ENCODE assay signal across 8 mouse cellular contexts in the genomic region with DNA sequence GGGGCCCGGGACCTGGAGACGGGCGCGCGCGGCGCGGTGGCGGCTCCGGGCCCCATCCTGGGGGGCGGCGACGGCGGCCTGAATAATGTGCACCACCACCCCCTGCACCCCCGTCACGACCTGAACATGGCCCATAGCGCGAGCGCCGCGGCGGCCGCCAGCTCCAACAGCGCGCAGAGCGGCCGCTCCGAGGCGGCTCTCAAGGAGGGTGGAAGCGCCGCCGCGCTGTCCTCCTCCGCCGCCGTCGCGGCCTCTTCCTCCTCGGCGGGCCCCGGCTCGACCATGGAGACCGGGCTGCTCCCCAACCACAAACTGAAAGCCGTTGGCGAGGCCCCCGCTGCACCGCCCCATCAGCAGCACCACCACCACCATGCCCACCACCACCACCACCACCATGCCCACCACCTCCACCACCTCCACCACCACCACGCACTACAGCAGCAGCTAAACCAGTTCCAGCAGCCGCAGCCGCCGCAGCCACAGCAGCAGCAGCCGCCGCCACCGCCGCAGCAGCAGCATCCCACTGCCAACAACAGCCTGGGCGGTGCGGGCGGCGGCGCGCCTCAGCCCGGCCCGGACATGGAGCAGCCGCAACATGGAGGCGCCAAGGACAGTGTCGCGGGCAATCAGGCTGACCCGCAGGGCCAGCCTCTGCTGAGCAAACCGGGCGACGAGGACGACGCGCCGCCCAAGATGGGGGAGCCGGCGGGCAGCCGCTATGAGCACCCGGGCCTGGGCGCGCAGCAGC. TPM values are rescaled to one million over a fixed set of nuclear protein-coding genes. Genes with fewer than 3 reads are reported as not detected.
A peak's percentile ranks its signal among the peaks of the same experiment; 100 is the strongest.
DNase-seq lines count a peak whose midpoint lies in the region; ATAC-seq lines count a peak whose summit lies in the region.

No protein-coding gene starts in this region.

- peak overlapping the region; percentile 100 for H3K27ac ChIP-seq in embryonic facial prominence, embryonic 12.5 days
- H3K27ac ChIP-seq in liver, embryonic 12.5 days = peak overlapping the region; percentile 97
- peak overlapping the region; percentile 100 for H3K27ac ChIP-seq in stomach, embryonic 15.5 days

- peak; percentile 74 to 77 for DNase-seq in B cell, adult 2 months
- peak; percentile 71 for DNase-seq in adrenal gland, postnatal 25 days
- peak; percentile 34 for DNase-seq in heart, adult 8-10 months (ENCODE audit: low spot score)
- DNase-seq in kidney, adult 8-10 months = peak; percentile 46 to 51
- DNase-seq in naive thymus-derived CD4-positive, alpha-beta T cell, adult 2 months (ENCODE audit: low read depth) = peak; percentile 78

- H3K4me2 ChIP-seq in embryonic facial prominence, embryonic 12.5 days (replicated peaks) = peak overlapping the region; percentile 58
- peak overlapping the region; percentile 91 for H3K4me2 ChIP-seq in liver, embryonic 12.5 days
- peak overlapping the region; percentile 68 for H3K4me2 ChIP-seq in stomach, embryonic 15.5 days

- peak; percentile 31 for ATAC-seq in embryonic facial prominence, embryonic 12.5 days (ENCODE audit: insufficient number of reproducible peaks, insufficient read depth, low FRiP score, low TSS enrichment)
- peak; percentile 56 for ATAC-seq in liver, embryonic 12.5 days
- ATAC-seq in stomach, embryonic 15.5 days (ENCODE audit: insufficient read depth, low FRiP score, low read depth) = peak; percentile 47

- peaks cover 8% of the 10 kb centered on the region; the same call in 1 of the 2 replicates for H3K4me1 ChIP-seq in embryonic facial prominence, embryonic 12.5 days
- H3K4me1 ChIP-seq in liver, embryonic 12.5 days = peaks cover 36% of the 10 kb centered on the region
- peaks cover 3% of the 10 kb centered on the region; the same call in 1 of the 2 replicates for H3K4me1 ChIP-seq in stomach, embryonic 15.5 days

- WGBS in embryonic facial prominence, embryonic 12.5 days = under 1% methylated on average over 70 of the region's 81 CpGs
- 0% methylated on average over 57 of the region's 81 CpGs for WGBS in liver, embryonic 12.5 days (ENCODE audit: insufficient replicate concordance)
- WGBS in stomach, embryonic 15.5 days = under 1% methylated on average over 63 of the region's 81 CpGs

- H3K4me3 ChIP-seq in embryonic facial prominence, embryonic 12.5 days = peak overlapping the region; percentile 97
- peak overlapping the region; percentile 93 for H3K4me3 ChIP-seq in liver, embryonic 12.5 days
- peak overlapping the region; percentile 90 for H3K4me3 ChIP-seq in stomach, embryonic 15.5 days (replicated peaks)

- no peaks in the 10 kb centered on the region for H3K27me3 ChIP-seq in embryonic facial prominence, embryonic 12.5 days
- H3K27me3 ChIP-seq in liver, embryonic 12.5 days (replicated peaks) = no peaks in the 10 kb centered on the region
- H3K27me3 ChIP-seq in stomach, embryonic 15.5 days (replicated peaks) = no peaks in the 10 kb centered on the region

- no peaks in the 10 kb centered on the region for H3K9me3 ChIP-seq in embryonic facial prominence, embryonic 12.5 days
- no peaks in the 10 kb centered on the region for H3K9me3 ChIP-seq in liver, embryonic 12.5 days (replicated peaks)
- no peaks in the 10 kb centered on the region for H3K9me3 ChIP-seq in stomach, embryonic 15.5 days

- peak overlapping the region; percentile 100 for H3K9ac ChIP-seq in embryonic facial prominence, embryonic 12.5 days
- H3K9ac ChIP-seq in liver, embryonic 12.5 days = peak overlapping the region; percentile 98
- H3K9ac ChIP-seq in stomach, embryonic 15.5 days = peak overlapping the region; percentile 96

- H3K36me3 ChIP-seq in embryonic facial prominence, embryonic 12.5 days = no peaks in the 10 kb centered on the region
- H3K36me3 ChIP-seq in liver, embryonic 12.5 days = no peaks in the 10 kb centered on the region
- H3K36me3 ChIP-seq in stomach, embryonic 15.5 days = no peaks in the 10 kb centered on the region

RNA-seq across cellular contexts. Expression of a gene that starts 0.9 kb away (rescaled TPM):
- total RNA-seq in adrenal gland, postnatal 25 days (2021) = 85.8 and 86.1 TPM in 2 replicates
- 17.2 and 18.5 TPM in 2 replicates for polyA plus RNA-seq in embryonic facial prominence, embryonic 12.5 days (2016; fragmentation: Nextera tagmentation; extraction: Ambion mirVana)
- total RNA-seq in heart, adult 8-10 months (2022) = 10 to 100 TPM; 25.0 to 27.2 (median 26.2) TPM
- 5.5 and 5.9 TPM in 2 replicates for polyA plus RNA-seq in liver, embryonic 12.5 days (2016; fragmentation: Nextera tagmentation; extraction: Ambion mirVana)
- polyA plus RNA-seq in stomach, embryonic 15.5 days (2015; fragmentation: Nextera tagmentation; extraction: Ambion mirVana) = 11.2 and 11.4 TPM in 2 replicates

Comparison
In these comparisons a context has a peak if more than half of its experiments do, and no peak if none do; other contexts are left out.
1. Peak in every context shown above with its lines: DNase-seq, ATAC-seq, H3K4me3 ChIP-seq and H3K27ac ChIP-seq.